Mouse (Mus musculus) urinary bladder, postnatal 10 days (tissue): Measurements from ENCODE around the gene Mbl2.
"Not testable (repeated sequence)": the region's sequence is repeated elsewhere in the genome, so short reads cannot be mapped to it uniquely, and the experiment has no call there.

Experiments used
- DNase-seq: peaks from one replicate; pipeline ENCODE4 v3.0.0; 2022; ENCODE audit warnings: low spot score

Gene Mbl2

GRCm38 (mm10) chr19:30232691-30233090 lies at the start of gene Mbl2:
Gene Mbl2 (plus strand): TSS chr19:30232942.
- no peak for DNase-seq

DNA sequence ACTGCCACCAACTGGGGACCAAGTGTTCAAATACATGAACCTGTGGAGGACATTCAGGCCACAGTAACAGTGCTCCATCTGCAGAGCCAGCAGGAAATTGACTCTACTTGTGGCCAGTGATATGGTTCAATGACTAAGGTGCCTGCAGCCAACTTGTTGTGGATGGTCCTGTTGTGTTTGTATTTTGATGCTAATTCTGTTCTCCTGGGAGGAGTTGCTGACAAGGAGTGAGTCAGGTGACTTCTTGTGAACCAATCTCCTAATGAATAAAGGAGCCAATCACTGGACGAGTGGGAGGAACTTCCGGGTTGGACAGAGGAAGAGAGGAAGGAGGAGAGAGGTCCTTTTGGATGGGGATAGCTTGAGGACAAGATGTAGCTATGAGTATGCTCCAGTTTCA lies 47.2 kb upstream of the Mbl2 start:
- DNase-seq, result no peak

GRCm38 (mm10) chr19:30187232-30187631 lies 45.5 kb upstream of the Mbl2 start:
- DNase-seq, result no peak

- no peak for DNase-seq
Observed at GRCm38 (mm10) chr19:30194999-30195398, 37.7 kb upstream of the Mbl2 start.

DNA sequence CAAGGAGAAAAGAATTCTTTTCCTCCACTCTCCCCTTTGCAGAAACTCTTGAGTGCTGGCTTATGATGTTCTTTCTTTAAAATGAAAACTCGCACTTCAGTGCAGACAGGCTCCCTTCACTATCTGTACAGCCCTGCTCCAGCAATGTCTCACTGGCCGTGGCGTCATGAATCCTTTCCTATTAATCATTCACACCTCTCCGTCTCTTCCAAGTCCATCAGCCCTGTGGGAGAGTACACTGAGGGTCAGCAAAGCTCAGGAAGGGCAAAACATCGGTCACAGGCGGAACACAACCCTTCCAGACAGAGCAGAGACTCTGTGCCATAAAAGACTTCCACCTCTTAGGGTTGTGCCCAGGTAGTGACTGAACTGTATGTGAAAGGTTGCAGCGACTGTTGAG lies 30.6 kb upstream of the Mbl2 start:
- DNase-seq, result no peak

DNA sequence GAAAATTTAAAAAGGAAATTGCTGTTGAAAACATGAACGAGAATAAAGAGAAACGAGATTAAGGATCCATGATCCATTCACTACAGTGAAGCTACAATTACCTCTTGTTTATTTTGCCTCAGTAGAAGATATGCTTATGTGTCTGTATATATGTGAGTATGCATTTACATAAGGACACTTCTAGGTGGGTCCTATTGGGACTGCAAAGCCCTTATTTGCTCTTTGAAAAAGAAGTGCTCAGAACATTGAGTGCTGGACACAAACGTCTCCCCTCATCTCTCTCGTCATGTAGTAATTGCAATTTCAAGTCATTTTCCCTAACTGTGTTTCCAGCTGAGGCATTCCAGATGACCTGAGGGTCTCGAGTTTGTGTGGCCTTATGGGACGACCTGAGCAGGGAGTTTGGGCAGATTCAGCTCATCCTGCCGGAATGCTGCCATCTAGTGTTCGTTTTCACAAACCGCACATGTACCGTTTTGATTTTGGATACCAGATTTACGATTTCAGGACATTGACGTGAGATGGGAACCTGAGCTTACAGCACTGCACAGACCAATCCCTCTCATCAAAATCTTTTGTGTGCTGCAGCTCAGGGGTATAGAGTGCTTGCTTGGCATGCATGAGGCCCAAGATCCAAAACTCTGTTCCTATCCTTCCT lies 27.5 kb upstream of the Mbl2 start:
- no peak for DNase-seq

- DNase-seq, result no peak
Observed at GRCm38 (mm10) chr19:30205874-30206273, 26.9 kb upstream of the Mbl2 start.

GRCm38 (mm10) chr19:30206981-30207380 lies 25.8 kb upstream of the Mbl2 start:
- no peak for DNase-seq

DNA sequence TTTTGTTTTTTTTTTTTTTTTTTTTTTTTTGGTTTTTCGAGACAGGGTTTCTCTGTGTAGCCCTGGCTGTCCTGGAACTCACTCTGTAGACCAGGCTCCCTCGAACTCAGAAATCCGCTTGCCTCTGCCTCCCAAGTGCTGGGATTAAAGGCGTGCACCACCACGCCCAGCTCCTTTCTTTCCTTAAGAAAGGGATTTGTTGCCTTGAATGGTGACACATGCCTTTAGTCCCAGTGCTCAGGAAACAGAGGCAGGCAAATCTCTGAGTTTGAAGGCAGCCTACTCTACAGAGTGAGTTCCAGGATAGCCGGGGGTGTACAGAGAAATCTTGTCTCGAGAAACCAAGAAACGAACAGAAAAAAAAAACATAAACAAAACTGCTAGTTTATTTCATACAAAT lies 23.7 kb upstream of the Mbl2 start:
- DNase-seq, result not testable (repeated sequence)

GRCm38 (mm10) chr19:30214026-30214425 lies 18.7 kb upstream of the Mbl2 start:
- DNase-seq, result no peak

- DNase-seq, result not testable (repeated sequence)
Observed at GRCm38 (mm10) chr19:30215736-30216135, 17.0 kb upstream of the Mbl2 start.

- no peak for DNase-seq
Observed at GRCm38 (mm10) chr19:30216186-30216585, 16.6 kb upstream of the Mbl2 start.

DNA sequence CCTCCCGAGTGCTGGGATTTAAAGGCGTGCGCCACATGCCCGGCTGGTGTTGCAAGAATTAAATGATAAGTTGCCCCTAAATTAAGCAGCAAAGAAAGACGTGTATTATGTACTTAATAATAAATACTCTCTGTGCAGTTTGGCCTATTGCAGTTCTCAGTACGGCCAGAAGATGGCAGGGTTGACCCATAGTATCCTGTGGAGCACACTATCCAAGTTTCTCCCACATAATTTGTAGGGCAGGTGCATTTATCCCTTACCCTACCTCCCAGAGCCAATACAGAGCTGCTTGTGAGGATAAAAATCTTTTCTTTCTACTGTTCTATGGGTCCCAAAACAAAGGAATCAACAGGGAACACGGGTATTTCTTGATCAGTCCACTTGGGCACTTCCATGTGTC lies 15.4 kb upstream of the Mbl2 start:
- no peak for DNase-seq

DNA sequence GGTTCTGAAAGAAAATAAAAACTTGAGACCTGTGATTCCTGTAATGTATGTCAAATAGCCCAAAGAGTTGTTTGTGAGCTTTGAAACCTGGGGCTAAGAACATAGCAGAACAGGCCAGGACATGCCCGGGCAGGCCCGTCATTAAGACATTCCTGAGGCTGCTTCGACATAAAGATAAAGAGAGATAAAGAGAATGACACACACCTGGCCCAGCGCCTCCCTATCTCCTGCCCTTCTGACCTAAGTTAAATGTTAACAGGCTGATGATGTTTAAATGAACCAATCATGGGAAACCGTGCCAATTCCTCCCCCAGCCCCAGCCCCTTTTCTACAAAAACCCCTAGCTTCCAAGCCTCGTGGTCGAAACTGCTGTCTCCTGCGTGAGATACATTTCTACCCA lies 10.1 kb upstream of the Mbl2 start:
- DNase-seq, result not testable (repeated sequence)

DNA sequence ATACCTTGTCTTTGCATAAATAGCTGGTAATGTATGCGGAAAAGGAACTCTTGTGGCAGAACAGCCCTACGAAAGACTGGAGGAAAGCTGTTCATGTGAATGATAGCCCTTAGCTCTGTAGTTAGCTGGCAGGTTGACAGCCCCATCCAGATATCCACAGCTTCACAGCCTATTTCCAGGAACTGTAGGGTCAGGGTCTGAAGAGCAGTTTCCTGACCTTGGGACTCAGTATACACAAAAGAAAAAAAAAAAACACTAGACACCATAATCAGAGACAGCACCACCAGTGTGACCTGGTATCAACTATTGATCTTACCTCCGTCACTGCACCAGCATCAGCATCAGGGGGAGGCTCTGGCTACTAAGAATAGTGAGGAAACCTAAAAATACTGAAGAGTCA lies 3.3 kb upstream of the Mbl2 start:
- no peak for DNase-seq

- no peak for DNase-seq
Observed at GRCm38 (mm10) chr19:30234416-30234815, 1.7 kb downstream of the Mbl2 start.

DNA sequence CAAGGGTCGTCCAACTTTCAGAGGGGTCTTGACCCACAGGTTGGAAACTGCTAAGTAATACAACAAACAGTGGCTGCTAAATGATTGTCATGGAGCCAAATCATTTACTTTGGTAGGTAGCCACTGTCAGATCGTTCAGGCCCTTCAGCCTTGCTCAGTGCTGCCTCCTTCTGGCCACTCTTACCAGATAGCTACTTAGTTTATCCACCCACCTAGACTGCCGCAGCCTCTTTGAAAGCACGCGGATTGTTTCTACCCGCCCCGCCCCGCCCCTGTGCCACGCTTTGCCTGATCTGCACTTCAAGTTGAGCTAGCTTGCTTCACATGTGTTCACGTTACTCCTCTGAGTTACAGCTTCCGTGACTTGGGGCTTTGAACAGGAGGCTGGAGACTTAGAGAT lies 14.6 kb downstream of the Mbl2 start:
- no peak for DNase-seq

DNA sequence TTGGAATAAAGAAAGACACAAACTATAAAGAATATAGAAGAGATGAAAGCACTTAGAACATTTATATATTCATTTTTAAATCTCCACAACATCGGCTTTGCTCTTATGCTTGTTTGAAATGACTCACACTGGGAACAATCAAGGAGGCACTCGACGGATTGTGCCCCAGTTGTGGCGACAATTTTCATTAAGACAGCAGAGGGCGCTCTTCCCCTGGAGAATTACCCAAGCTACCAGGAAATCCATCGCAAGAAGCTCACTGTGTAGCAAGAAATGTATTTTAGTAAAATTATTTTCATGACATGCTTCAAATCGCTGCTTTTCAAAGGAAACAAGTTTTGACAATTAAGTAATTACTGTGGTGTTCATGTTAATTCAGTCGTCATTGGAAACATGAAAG lies 16.1 kb downstream of the Mbl2 start:
- DNase-seq, result no peak

- DNase-seq, result no peak
Observed at GRCm38 (mm10) chr19:30252253-30252652, 19.5 kb downstream of the Mbl2 start.

DNA sequence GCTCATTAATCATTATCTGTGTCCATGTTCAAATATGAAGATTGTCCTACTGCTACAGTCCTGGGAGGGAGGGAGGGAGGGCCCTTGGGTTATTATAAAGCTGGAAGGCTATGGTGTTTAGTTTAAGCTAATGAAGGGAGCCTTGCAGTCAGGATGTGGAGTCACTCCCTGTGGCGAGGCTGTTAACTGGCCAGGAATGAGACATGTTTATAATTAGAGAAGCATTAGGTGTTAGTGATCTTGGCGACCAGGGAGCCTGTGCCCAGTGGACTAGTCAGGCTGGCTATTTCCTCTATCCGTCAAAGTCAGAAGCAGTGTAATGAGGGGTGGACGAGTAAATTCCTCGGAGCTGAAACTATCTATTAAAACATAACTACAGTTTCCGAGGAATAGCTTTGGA lies 23.6 kb downstream of the Mbl2 start:
- no peak for DNase-seq

DNA sequence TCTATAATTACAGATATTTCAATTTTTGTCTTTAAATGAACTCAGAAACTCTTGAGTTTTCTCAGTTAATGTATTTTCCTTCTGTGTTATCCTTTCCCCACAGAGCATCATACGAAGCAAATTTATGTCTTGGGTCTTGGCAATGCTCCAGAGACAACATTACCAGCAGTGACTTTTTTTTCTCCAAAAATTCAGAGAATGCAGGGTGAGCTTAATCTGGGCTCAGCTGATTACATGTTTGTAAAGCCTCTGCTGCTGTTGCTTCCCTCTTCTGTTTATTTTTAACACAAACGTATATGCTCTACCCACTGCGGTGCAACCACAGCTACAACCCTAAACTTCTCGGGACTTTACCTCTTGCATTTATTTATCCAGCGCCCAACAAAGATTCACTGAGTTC lies 48.4 kb downstream of the Mbl2 start:
- DNase-seq, result no peak

- no peak for DNase-seq
Observed at GRCm38 (mm10) chr19:30287899-30288490, 55.3 kb downstream of the Mbl2 start.
